Mouse (Mus musculus): ENCODE data around the gene Arhgdia.

DNA sequence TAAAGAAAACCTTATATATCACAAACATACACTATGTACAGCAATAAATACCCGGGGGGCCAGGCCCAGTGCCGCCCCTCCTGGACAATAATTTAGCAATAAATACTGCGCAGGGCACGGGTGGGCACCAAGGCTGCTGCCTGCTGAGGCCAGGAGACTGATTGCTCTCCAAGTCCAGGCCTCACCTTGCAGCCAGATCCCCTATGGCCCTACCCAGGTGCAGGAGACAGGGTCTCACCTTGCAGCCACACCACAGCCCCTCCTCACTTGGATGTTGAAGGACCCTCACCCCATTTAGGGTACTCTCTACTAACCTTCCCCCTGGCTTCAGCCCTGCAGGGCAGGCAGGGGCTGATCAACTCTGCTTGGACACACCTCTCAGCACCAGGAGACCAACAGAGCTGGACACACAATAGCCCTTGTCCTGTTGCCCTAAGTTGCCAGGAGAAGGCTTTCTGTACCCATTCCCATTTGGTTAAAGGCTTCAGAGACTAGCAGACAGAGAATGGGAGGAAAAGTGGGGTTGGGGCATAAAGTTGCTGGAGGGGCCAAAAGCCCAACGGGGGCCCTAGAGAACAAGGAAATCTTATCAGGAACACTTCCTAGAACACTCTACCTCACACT is 43.8 kb upstream of the Arhgdia start, which contains the start of gene Sirt7:
- TF ChIP-seq CTCF (IDR thresholded peaks at IDR 0.05; ENCODE audit: low read depth, low read length) (no peak), POLR2A (IDR thresholded peaks at IDR 0.05; ENCODE audit: extremely low read depth, insufficient read depth, low read length) (no peak)
